Mouse (Mus musculus): ENCODE data around the gene Sf3b4.

GRCm38 (mm10) chr3:96221640-96222038 is 49.5 kb downstream of the Sf3b4 start:
- TF ChIP-seq EP300 (IDR thresholded peaks at IDR 0.05) = no peak
- no peak for TF ChIP-seq CTCF (IDR thresholded peaks at IDR 0.05)
